Mouse (Mus musculus) liver, adult 2 months (tissue): ENCODE results near the gene Emc9. TPM values are rescaled to one million over a fixed set of nuclear protein-coding genes. Genes with fewer than 3 reads are reported as not detected.

Source experiments
- DNase-seq: peaks from one replicate; pipeline ENCODE4 v3.0.0-alpha.2; 2011; ENCODE audit warnings: low read depth, low spot score; ENCODE audit errors: extremely low read depth
- H3K27ac ChIP-seq: fragments of 200-500 bp; replicated peaks from 2 replicates; pipeline ENCODE4 v1.5.1; 2012; ENCODE audit warnings: low read depth, mild to moderate bottlenecking, control low read depth, inconsistent platforms, low read length; ENCODE audit not compliant: insufficient read depth
- H3K27me3 ChIP-seq: fragments of 200-500 bp; 2 replicates; pipeline ENCODE4 v1.6.1; 2012; ENCODE audit warnings: mild to moderate bottlenecking, moderate library complexity, low read length, inconsistent platforms; ENCODE audit not compliant: control insufficient read depth, insufficient read depth
- H3K36me3 ChIP-seq: fragments of 200-500 bp; 2 replicates; pipeline ENCODE4 v1.6.1; 2012; ENCODE audit warnings: low read length, inconsistent platforms; ENCODE audit not compliant: control insufficient read depth, insufficient read depth
- H3K4me1 ChIP-seq: fragments of 200-500 bp; 2 replicates; pipeline ENCODE4 v1.6.1; 2011; ENCODE audit warnings: low read length; ENCODE audit not compliant: control insufficient read depth, insufficient read depth
- H3K4me3 ChIP-seq: fragments of 200-500 bp; 2 replicates; pipeline ENCODE4 v1.5.1; 2011; ENCODE audit warnings: low read depth, mild to moderate bottlenecking, control low read depth, low read length, moderate library complexity; ENCODE audit not compliant: insufficient read depth
- H3K79me2 ChIP-seq: fragments of 200-500 bp; 2 replicates; pipeline ENCODE4 v1.6.1; 2012; ENCODE audit warnings: inconsistent platforms, mild to moderate bottlenecking, low read length, moderate library complexity; ENCODE audit not compliant: control insufficient read depth, insufficient read depth
- H3K9ac ChIP-seq: fragments of 200-500 bp; 2 replicates; pipeline ENCODE4 v1.6.1; 2012; ENCODE audit warnings: low read depth, mild to moderate bottlenecking, control low read depth, inconsistent platforms, low read length
- CTCF ChIP-seq: fragments of 200-500 bp; IDR thresholded peaks from 2 replicates; pipeline ENCODE4 v1.5.1; 2011; ENCODE audit warnings: low read depth, low read length, control low read depth
- POLR2A ChIP-seq: fragments of 200-500 bp; IDR thresholded peaks from 2 replicates; pipeline ENCODE4 v1.6.1; 2011; ENCODE audit warnings: low read length, control low read depth; ENCODE audit not compliant: insufficient read depth; ENCODE audit errors: extremely low read depth
- WGBS: fragments of 180-500 bp; shearing (Covaris S2); methylation state at CpG from one replicate; pipeline ENCODE4 v1.1.7; 2018; 5-methylcytosine and 5-hydroxymethylcytosine counted together
- polyA plus RNA-seq: library from polyadenylated mRNA; depleted of rRNA; stranded (reverse); fragments of >200 nt; gene quantifications from 2 replicates; pipeline ENCODE4 v1.2.3, GENCODE M21; 2012
- total RNA-seq: library from RNA; depleted of rRNA; stranded (reverse); fragments of >200 nt; gene quantifications from 2 replicates; pipeline ENCODE4 v1.2.3, GENCODE M21; 2014

Emc9 gene
- total and polyA plus RNA-seq, 2 experiments, result 36.1 to 57.2 TPM

DNA sequence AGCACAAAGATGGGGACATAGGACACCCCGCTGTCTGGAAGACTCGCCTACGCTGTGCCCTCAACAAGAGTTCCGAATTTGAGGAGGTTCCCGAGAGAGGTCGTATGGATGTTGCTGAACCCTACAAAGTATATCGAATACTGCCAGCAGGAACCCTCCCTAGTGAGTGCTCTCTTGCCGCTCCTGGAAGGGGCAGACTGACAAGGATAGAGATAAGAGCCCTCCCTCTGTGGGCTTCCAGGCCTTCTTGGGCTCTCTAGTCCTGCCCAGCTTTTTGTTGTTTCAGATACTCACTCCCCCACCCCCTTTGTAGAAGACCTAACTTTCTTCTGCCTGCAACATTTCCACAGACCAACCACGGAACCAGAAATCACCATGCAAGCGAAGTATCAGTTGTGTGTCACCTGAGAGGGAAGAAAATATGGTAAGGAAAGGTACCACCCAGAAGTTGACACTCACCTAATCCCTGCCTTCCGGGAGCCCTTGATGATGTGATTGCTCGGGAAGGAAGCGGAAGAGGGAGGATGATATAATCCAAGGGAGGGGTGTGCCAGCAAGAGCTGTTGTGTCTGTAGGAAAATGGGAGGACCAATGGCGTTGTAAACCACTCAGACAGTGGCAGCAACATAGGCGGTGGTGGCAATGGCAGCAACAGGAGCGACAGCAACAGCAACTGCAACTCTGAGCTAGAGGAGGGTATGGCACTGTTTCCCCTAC is 20.8 kb upstream of the Emc9 start:
- H3K79me2 ChIP-seq, result peaks cover 2% of the 10 kb centered on the region; the same call in 1 of the 2 replicates
- peaks cover 39% of the 10 kb centered on the region for H3K36me3 ChIP-seq
- no peak overlapping the region for H3K27ac ChIP-seq
- no peak for DNase-seq
- TF ChIP-seq POLR2A (no peak), CTCF (no peak)
- H3K27me3 ChIP-seq, result no peaks in the 10 kb centered on the region
- 91% methylated on average over 16 of the region's 16 CpGs for WGBS
- H3K9ac ChIP-seq, result no peak overlapping the region
- H3K4me1 ChIP-seq, result peaks cover 22% of the 10 kb centered on the region
- H3K4me3 ChIP-seq, result no peak overlapping the region

DNA sequence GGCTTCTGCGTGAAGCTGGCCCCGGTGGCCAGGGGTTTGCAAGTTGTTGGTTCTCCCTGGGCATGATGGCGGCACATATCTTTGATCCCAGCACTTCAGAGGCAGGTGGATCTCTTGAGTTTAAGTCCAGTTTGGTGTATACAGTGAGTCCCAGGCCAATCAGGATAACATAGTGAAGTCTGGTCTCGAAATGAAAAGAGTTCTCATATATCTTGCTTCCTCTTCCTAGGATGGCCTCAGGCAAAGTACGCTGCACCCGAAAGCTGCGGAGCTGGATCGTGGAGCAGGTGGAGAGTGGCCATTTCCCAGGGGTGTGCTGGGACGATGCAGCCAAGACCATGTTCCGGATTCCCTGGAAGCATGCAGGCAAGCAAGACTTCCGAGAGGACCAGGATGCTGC is 19.7 kb upstream of the Emc9 start:
- H3K36me3 ChIP-seq, result peaks cover 45% of the 10 kb centered on the region
- TF ChIP-seq POLR2A, result no peak
- no peak for TF ChIP-seq CTCF
- peak overlapping the region; percentile 75 for H3K4me3 ChIP-seq
- peak overlapping the region; percentile 55 for H3K9ac ChIP-seq
- H3K27ac ChIP-seq, result peak overlapping the region; percentile 96
- no peak for DNase-seq
- peaks cover 2% of the 10 kb centered on the region; the same call in 1 of the 2 replicates for H3K79me2 ChIP-seq
- no peaks in the 10 kb centered on the region for H3K27me3 ChIP-seq
- H3K4me1 ChIP-seq, result peaks cover 22% of the 10 kb centered on the region
- WGBS, result 81% methylated on average over 11 of the region's 11 CpGs

DNA sequence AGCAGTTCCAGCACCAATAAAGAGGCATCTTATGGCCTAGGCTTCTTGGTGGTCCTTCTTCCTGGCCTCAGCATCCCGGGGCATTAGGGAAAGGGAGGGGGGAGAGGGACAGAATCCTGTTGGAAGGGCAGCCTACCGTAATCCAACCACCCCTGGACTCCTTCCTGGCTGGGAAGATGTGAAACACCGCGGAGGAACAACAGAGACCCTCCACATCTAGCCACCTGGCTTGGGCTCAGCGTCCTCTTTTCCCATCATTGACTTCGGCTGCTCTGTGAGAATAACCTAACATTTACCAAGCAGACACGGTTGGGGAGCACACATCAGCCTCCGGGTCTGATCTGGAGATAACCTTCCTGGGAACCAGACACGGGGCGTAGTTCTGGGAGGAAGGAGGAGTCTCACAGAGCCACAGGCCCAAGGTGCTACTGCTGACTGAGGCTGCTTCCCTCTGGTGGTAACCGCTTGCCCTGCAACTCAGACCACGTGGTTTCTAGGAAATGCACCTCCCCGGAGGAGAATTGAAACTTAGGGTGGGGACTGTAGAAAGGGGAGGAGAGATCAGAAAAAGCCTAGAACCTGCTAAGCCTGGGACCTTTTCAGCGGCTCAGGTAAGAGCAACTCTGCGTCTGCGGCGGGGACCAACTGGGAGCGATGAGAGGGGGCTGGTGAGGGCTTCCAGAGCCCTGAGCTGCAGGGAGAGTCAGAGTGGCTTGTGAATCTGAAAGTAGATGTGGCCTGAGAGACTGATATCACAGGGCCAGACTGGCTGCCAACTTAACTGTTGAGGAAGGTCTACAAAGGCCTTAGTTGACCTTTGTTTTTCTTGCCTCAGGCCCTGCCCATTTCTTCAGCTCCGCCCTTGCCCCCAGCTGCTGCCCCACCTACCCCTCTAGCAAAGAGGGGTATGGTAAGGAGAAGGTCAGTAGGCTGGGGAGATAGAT is 18.8 kb upstream of the Emc9 start:
- TF ChIP-seq POLR2A, result peak; percentile 24
- TF ChIP-seq CTCF, result peak; percentile 94
- Histone ChIP-seq H3K4me3 (peak overlapping the region; percentile 75), H3K36me3 (peaks cover 39% of the 10 kb centered on the region), H3K27me3 (no peaks in the 10 kb centered on the region), H3K4me1 (peaks cover 22% of the 10 kb centered on the region), H3K9ac (peak overlapping the region; percentile 83), H3K27ac (peak overlapping the region; percentile 96), H3K79me2 (peaks cover 2% of the 10 kb centered on the region; the same call in 1 of the 2 replicates)
- peak; percentile 96 for DNase-seq
- 4% methylated on average over 19 of the region's 19 CpGs for WGBS

DNA sequence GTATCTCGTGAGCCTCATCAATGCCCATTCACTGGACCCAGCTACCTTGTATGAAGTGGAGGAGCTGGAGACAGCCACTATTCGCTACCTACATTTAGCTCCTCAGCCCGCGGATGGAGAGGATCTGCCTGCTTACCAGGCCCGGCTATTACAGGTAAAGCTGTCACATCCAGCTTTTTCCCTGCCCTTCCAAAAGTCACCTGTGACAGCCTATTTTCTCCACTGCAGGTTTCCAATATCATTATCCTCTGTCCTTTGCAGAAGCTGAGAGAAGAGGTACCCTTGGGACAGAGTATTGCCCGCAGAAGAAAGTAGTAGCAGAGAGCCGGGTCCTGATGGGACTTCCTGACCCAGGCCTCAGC is 18.1 kb upstream of the Emc9 start, which contains the start of gene Irf9:
Gene Irf9 (plus strand): TSS at position 301 of the 362 bp plus-strand sequence.
- Histone ChIP-seq H3K27me3 (no peaks in the 10 kb centered on the region), H3K36me3 (peaks cover 38% of the 10 kb centered on the region), H3K27ac (peak within 1 kb of the TSS; percentile 96), H3K4me1 (peaks cover 22% of the 10 kb centered on the region), H3K79me2 (peaks cover 2% of the 10 kb centered on the region; the same call in 1 of the 2 replicates), H3K4me3 (peak within 1 kb of the TSS; percentile 75), H3K9ac (peak within 1 kb of the TSS; percentile 83)
- DNase-seq, result no peak
- TF ChIP-seq CTCF (no peak), POLR2A (no peak)
- 74% methylated on average over 7 of the region's 7 CpGs for WGBS

DNA sequence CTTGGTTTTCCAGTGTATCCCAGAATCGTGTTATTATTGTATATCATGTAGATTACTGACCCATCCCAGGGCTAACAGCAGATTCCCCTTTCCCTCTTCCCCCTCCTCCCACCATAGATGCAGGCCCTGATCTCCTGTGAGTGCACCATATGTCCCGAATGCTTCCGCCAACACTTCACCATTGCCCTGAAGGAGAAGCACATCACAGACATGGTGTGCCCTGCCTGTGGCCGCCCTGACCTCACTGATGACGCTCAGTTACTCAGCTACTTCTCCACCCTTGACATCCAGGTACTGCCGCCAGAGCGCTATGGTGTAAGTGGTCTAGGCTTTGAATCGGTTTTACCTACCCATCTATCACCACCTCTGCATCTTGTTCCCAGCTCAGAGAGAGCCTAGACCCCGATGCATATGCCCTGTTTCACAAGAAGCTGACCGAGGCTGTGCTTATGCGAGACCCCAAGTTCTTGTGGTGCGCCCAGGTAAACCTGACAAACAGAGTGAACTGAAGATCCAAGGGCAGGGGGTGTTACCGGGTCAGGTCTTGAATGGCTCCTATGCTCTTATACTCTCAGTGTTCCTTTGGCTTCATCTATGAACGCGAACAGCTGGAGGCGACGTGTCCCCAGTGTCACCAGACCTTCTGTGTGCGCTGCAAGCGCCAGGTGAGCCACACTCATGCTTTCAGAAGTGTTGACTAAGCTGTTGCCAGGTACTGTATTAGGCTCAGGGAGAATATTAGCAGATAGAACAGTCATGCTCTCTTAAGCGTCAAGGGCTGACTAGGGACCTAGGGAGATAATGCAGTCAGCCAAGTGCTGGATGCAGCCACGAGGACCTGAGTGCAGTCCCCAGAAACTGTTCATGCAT is 13.7 kb upstream of the Emc9 start:
- H3K27ac ChIP-seq, result no peak overlapping the region
- H3K36me3 ChIP-seq, result peaks cover 34% of the 10 kb centered on the region
- DNase-seq, result no peak
- no peak for TF ChIP-seq POLR2A
- no peak for TF ChIP-seq CTCF
- peaks cover 12% of the 10 kb centered on the region; the same call in 1 of the 2 replicates for H3K4me1 ChIP-seq
- no peak overlapping the region for H3K9ac ChIP-seq
- peaks cover 14% of the 10 kb centered on the region; the same call in 1 of the 2 replicates for H3K79me2 ChIP-seq
- H3K27me3 ChIP-seq, result no peaks in the 10 kb centered on the region
- H3K4me3 ChIP-seq, result no peak overlapping the region
- WGBS, result 95% methylated on average over 21 of the region's 21 CpGs
